Mouse (Mus musculus): ENCODE data around the gene Ctss. TPM values are rescaled to one million over a fixed set of nuclear protein-coding genes. Genes with fewer than 3 reads are reported as not detected.
"Not testable (repeated sequence)": the region's sequence is repeated elsewhere in the genome, so short reads cannot be mapped to it uniquely, and the experiment has no call there.

Ctss gene
- total RNA-seq, 2 experiments from 2014 or later = 55.6 to 57.8 TPM

GRCm38 (mm10) chr3:95529814-95530213 lies 3.2 kb downstream of the Ctss start:
- DNase-seq (ENCODE audit: low spot score in 2 of 2) = no peak
- intact Hi-C loops (cut with DNase I) = loop anchor here (5.0 kb wide), 1 partner anchor 42 kb away; no protein-coding TSS in a partner anchor

- no peak for DNase-seq (ENCODE audit: low spot score in 2 of 2)
- intact Hi-C loops (cut with DNase I) = loop anchor here (5.0 kb wide), 1 partner anchor 41 kb away; no protein-coding TSS in a partner anchor
These were observed 4.4 kb downstream of the Ctss start for GRCm38 (mm10) chr3:95531025-95531424.

- DNase-seq (ENCODE audit: low spot score in 2 of 2) = no peak
- intact Hi-C loops (cut with DNase I) = loop anchor here (5.0 kb wide), 1 partner anchor 39 kb away; no protein-coding TSS in a partner anchor
These were observed 6.8 kb downstream of the Ctss start for GRCm38 (mm10) chr3:95533364-95533763.

GRCm38 (mm10) chr3:95534927-95535326 lies 8.3 kb downstream of the Ctss start:
- intact Hi-C loops (cut with DNase I) = loop anchor here (5.0 kb wide), 1 partner anchor 37 kb away; no protein-coding TSS in a partner anchor
- DNase-seq (ENCODE audit: low spot score in 2 of 2) = no peak

GRCm38 (mm10) chr3:95538936-95539335 lies 12.3 kb downstream of the Ctss start:
- DNase-seq (ENCODE audit: low spot score in 2 of 2) = no peak
- intact Hi-C loops (cut with DNase I) = no loop called here

GRCm38 (mm10) chr3:95539837-95540236 lies 13.3 kb downstream of the Ctss start:
- no peak for DNase-seq (ENCODE audit: low spot score in 2 of 2)
- intact Hi-C loops (cut with DNase I) = no loop called here

- DNase-seq (ENCODE audit: low spot score in 2 of 2); intact Hi-C loops (cut with DNase I): not testable (repeated sequence)
These were observed 14.6 kb downstream of the Ctss start for GRCm38 (mm10) chr3:95541186-95541585.

GRCm38 (mm10) chr3:95542171-95542570 lies 15.6 kb downstream of the Ctss start:
- no peak for DNase-seq (ENCODE audit: low spot score in 2 of 2)
- intact Hi-C loops (cut with DNase I) = no loop called here

- intact Hi-C loops (cut with DNase I) = no loop called here
These were observed 16.4 kb downstream of the Ctss start for GRCm38 (mm10) chr3:95542981-95543380.

GRCm38 (mm10) chr3:95550176-95550575 lies 23.6 kb downstream of the Ctss start:
- intact Hi-C loops (cut with DNase I) = no loop called here
- no peak for DNase-seq (ENCODE audit: low spot score in 2 of 2)

More at GRCm38 (mm10) chr3:95542981-95543380, 16.4 kb downstream of the Ctss start:
- DNase-seq (ENCODE audit: low spot score in 2 of 2) = no peak

- intact Hi-C loops (cut with DNase I) = no loop called here
These were observed 27.4 kb downstream of the Ctss start for GRCm38 (mm10) chr3:95553986-95554385.

GRCm38 (mm10) chr3:95559437-95559836 lies 32.9 kb downstream of the Ctss start, which contains the start of gene Hormad1:
Hormad1 (plus strand) TSS chr3:95559677.
- intact Hi-C loops (cut with DNase I) = no loop called here

More at GRCm38 (mm10) chr3:95553986-95554385, 27.4 kb downstream of the Ctss start:
- no peak for DNase-seq (ENCODE audit: low spot score in 2 of 2)

GRCm38 (mm10) chr3:95560738-95561137 lies 34.2 kb downstream of the Ctss start:
- no peak for DNase-seq (ENCODE audit: low spot score in 2 of 2)
- intact Hi-C loops (cut with DNase I) = no loop called here

More at GRCm38 (mm10) chr3:95559437-95559836, 32.9 kb downstream of the Ctss start, which contains the start of gene Hormad1:
- DNase-seq (ENCODE audit: low spot score in 2 of 2) = no peak

- DNase-seq (ENCODE audit: low spot score in 2 of 2) = no peak
- intact Hi-C loops (cut with DNase I) = no loop called here
These were observed 35.2 kb downstream of the Ctss start for GRCm38 (mm10) chr3:95561826-95562225.

GRCm38 (mm10) chr3:95569585-95569984 lies 43.0 kb downstream of the Ctss start:
- intact Hi-C loops (cut with DNase I) = no loop called here
- no peak for DNase-seq (ENCODE audit: low spot score in 2 of 2)

- intact Hi-C loops (cut with DNase I) = loop anchor here (1.0 kb wide), 1 partner anchor 71 kb away; no protein-coding TSS in a partner anchor
- no peak for DNase-seq (ENCODE audit: low spot score in 2 of 2)
These were observed 61.4 kb downstream of the Ctss start for GRCm38 (mm10) chr3:95587754-95588603.

GRCm38 (mm10) chr3:95588604-95589086 lies 62.1 kb downstream of the Ctss start, which contains the start of gene Golph3l:
Golph3l (plus strand) TSS chr3:95588934.
- DNase-seq (ENCODE audit: low spot score in 2 of 2) = peak; percentile 91 to 94
- intact Hi-C loops (cut with DNase I) = loop anchor here (1.0 kb wide), 1 partner anchor 71 kb away; no protein-coding TSS in a partner anchor

- DNase-seq (ENCODE audit: low spot score in 2 of 2) = no peak
- intact Hi-C loops (cut with DNase I) = no loop called here
These were observed 72.1 kb downstream of the Ctss start for GRCm38 (mm10) chr3:95598734-95599133.

GRCm38 (mm10) chr3:95601287-95601686 lies 74.7 kb downstream of the Ctss start:
- DNase-seq (ENCODE audit: low spot score in 2 of 2) = no peak
- intact Hi-C loops (cut with DNase I) = no loop called here

All from left cerebral cortex, postnatal 36 days (tissue).